Comparison of ENCODE assay signal across 30 mouse cellular contexts in genomic region chr16:35924341-35924740, GRCm38 (mm10).
"Had no signal": no experiment of that assay in that cellular context is flagged by ENCODE, and none has a peak within 500 bp of the region (broad histone marks: within the 10 kb centered on the region; RNA-seq: fewer than 3 reads in every experiment).

No protein-coding gene starts in this region.

- H3K9ac ChIP-seq: limb, embryonic 12.5 days; limb, embryonic 13.5 days; limb, embryonic 15.5 days; liver, embryonic 12.5 days; liver, embryonic 13.5 days; liver, embryonic 14.5 days; liver, embryonic 15.5 days; lung, embryonic 14.5 days; lung, embryonic 15.5 days; midbrain, embryonic 12.5 days; midbrain, embryonic 13.5 days; midbrain, embryonic 15.5 days; neural tube, embryonic 12.5 days had no signal

- ATAC-seq: liver, embryonic 12.5 days; lung, postnatal 0 days; midbrain, embryonic 13.5 days; midbrain, embryonic 15.5 days; midbrain, embryonic 16.5 days had no signal

- H3K4me2 ChIP-seq: limb, embryonic 12.5 days; limb, embryonic 13.5 days; limb, embryonic 15.5 days; liver, embryonic 12.5 days; liver, embryonic 13.5 days; liver, embryonic 15.5 days; lung, embryonic 14.5 days; lung, embryonic 15.5 days; midbrain, embryonic 11.5 days; midbrain, embryonic 12.5 days; midbrain, embryonic 13.5 days; midbrain, embryonic 15.5 days; neural tube, embryonic 12.5 days had no signal

- H3K4me1 ChIP-seq: limb, embryonic 10.5 days; limb, embryonic 13.5 days; limb, embryonic 15.5 days; liver, embryonic 12.5 days; liver, embryonic 13.5 days; liver, embryonic 15.5 days; lung, embryonic 15.5 days; midbrain, embryonic 10.5 days; midbrain, embryonic 12.5 days; midbrain, embryonic 13.5 days; midbrain, embryonic 15.5 days; neural tube, embryonic 12.5 days had no signal

- H3K36me3 ChIP-seq: limb, embryonic 10.5 days; limb, embryonic 12.5 days; limb, embryonic 13.5 days; limb, embryonic 15.5 days; liver, embryonic 12.5 days; lung, embryonic 15.5 days; midbrain, embryonic 10.5 days; midbrain, embryonic 12.5 days; midbrain, embryonic 13.5 days; midbrain, embryonic 15.5 days; neural tube, embryonic 12.5 days had no signal

- H3K4me3 ChIP-seq: left cerebral cortex, adult 2 months; limb, embryonic 10.5 days; limb, embryonic 12.5 days; limb, embryonic 13.5 days; limb, embryonic 15.5 days; liver, embryonic 12.5 days; liver, embryonic 13.5 days; liver, embryonic 15.5 days; lung, embryonic 15.5 days; megakaryocyte, embryonic 14.5 days; midbrain, embryonic 10.5 days; midbrain, embryonic 12.5 days; midbrain, embryonic 13.5 days; midbrain, embryonic 15.5 days; myocyte; neural tube, embryonic 12.5 days had no signal

- DNase-seq: left cerebral cortex, postnatal 4 days; liver, embryonic 13.5 days; lung, adult 18-20 months; lung, adult 2 months; lung, embryonic 14.5 days; lung, postnatal 10 days; lung, postnatal 14 days; lung, postnatal 36 days; lung, postnatal 4 days; midbrain, embryonic 14.5 days had no signal

- H3K27ac ChIP-seq: left cerebral cortex, adult 2 months; limb, embryonic 10.5 days; limb, embryonic 12.5 days; limb, embryonic 13.5 days; limb, embryonic 15.5 days; liver, embryonic 12.5 days; liver, embryonic 13.5 days; liver, embryonic 14.5 days; liver, embryonic 15.5 days; lung, embryonic 15.5 days; macrophage; midbrain, embryonic 10.5 days; midbrain, embryonic 12.5 days; midbrain, embryonic 13.5 days; midbrain, embryonic 15.5 days; neural tube, embryonic 12.5 days had no signal

- H3K27me3 ChIP-seq: limb, embryonic 12.5 days; limb, embryonic 13.5 days; limb, embryonic 15.5 days; liver, embryonic 12.5 days; liver, embryonic 13.5 days; liver, embryonic 15.5 days; lung, embryonic 15.5 days; megakaryocyte, embryonic 14.5 days; midbrain, embryonic 12.5 days; midbrain, embryonic 13.5 days; midbrain, embryonic 15.5 days; neural tube, embryonic 12.5 days had no signal

- H3K9me3 ChIP-seq: limb, embryonic 10.5 days; limb, embryonic 12.5 days; limb, embryonic 13.5 days; limb, embryonic 15.5 days; liver, embryonic 12.5 days; liver, embryonic 13.5 days; liver, embryonic 15.5 days; lung, embryonic 15.5 days; megakaryocyte, embryonic 14.5 days; midbrain, embryonic 10.5 days; midbrain, embryonic 12.5 days; midbrain, embryonic 13.5 days; midbrain, embryonic 15.5 days; neural tube, embryonic 12.5 days had no signal
